Mouse (Mus musculus) regulatory T cell (primary cell): ENCODE data around the gene Ehmt1.
"Not testable (repeated sequence)": the region's sequence is repeated elsewhere in the genome, so short reads cannot be mapped to it uniquely, and the experiment has no call there.

Experiments
- in situ Hi-C: fragments of 300-600 bp; cut with MboI, MseI; formaldehyde crosslinking; loops from one replicate; pipeline ENCODE4 v1.15.1; 2025; ENCODE audit warnings: high pct_unique_total_duplicates

Gene Ehmt1

DNA sequence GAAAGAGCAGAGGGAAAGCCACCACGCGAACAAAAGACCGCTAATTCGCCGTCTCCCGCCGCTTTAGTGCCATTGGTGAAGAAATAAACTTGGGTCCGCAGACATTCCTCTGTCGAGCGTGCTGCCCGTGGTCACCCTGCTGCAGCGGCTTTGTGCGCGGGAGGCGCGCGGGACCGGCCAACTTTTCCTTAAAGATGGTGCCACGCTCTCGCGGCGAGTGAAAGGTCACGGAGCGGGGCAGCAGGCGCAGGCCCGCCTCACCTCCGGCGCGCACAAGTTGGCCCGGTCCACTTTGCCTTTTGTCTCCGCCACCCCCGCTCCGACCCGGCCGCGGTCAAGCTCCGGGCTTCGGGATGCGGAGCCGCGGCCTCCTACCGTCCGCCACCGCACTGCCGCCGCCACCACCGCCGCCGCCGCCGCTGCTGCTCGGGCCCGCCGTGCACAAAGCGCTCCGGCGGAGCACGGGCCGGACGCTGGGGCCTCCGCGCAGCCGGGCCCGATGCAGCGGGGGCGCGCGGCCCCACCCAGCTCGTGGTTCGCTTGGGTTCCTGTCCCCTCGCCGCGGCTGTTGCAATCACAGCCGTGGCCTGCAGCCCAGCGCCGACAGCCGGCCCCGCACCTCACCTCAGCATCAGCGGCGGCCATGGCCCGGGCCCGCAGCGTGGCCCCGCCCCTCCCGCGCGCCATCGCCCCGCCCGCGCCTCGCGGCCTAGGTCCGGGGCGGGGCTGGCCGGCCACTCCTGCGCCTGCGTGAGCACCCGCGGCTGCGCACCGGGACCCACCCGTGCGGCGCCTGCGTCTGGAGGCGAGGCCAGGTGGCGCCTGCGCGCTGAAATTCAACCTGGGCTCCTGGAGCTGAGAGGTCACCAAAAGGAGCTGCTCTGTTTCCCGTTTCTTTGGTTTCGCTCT lies at the start of gene Ehmt1:
Gene Ehmt1 (minus strand): TSS at position 685 of the 909 bp plus-strand sequence.
- in situ Hi-C loops, result loop anchor here (10.0 kb wide), 1 partner anchor 554 kb away; the partner anchor contains the start of gene Psd4

DNA sequence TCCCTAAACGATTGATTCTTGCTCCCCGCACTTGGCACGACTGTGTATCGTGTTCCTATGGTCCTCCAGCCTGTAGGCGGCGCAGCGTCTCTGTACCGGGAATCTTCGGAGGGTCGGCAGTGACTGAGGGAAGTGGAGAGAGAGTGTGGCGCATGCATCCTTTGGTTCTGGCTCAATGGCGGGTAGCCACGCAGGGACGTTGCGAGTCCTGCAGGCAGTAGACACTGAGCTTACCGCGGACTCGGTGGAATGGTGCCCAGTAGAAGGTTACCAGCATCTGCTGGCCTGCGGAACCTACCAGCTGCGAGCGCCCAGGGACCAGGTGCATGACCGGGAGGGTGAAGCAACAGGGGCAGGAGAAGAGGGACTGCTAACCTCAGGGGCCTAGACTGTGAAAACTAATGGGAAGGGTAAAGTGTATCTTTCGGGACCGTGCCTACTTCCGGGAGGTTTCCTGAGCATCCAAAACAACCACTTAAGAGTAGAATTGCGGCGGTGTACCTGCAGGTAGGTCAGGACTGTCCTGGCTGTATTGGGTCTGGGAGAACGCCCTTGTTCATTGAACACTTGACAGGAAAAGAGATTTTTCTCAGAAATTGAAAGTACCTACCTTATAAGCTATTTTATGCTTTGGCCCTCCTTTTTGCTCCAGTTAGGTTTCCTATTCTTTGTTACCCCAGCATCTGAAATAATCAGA lies 43.0 kb upstream of the Ehmt1 start, which contains the start of gene Dph7:
Gene Dph7 (plus strand): TSS at position 97 of the 697 bp plus-strand sequence.
- in situ Hi-C loops, result loop anchor here (25.0 kb wide), 2 partner anchors 1025 to 1950 kb away; partner anchors contain the start of genes Camsap1, Med22, Rpl7a and Surf1

DNA sequence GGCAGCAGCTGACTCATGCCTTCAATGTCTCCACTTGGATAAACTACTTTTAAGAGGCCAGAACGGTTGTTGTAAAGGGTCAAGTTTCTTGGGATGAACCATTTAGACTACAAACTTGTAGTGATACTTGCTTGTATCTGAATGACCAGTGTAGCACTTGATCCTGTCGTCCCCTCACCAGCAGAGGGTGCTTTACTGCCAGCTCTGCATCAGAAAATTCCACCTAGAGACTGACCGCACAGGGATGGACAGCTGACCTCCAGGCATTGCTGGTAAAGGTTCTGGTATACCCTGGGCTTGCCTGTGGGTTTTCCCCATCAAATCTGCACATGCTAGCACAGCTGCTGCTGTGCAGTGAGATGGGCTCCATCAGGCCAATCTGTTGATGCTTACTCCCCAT lies 41.5 kb upstream of the Ehmt1 start:
- in situ Hi-C loops, result loop anchor here (25.0 kb wide), 2 partner anchors 1026 to 1951 kb away; partner anchors contain the start of genes Camsap1, Med22, Rpl7a and Surf1

DNA sequence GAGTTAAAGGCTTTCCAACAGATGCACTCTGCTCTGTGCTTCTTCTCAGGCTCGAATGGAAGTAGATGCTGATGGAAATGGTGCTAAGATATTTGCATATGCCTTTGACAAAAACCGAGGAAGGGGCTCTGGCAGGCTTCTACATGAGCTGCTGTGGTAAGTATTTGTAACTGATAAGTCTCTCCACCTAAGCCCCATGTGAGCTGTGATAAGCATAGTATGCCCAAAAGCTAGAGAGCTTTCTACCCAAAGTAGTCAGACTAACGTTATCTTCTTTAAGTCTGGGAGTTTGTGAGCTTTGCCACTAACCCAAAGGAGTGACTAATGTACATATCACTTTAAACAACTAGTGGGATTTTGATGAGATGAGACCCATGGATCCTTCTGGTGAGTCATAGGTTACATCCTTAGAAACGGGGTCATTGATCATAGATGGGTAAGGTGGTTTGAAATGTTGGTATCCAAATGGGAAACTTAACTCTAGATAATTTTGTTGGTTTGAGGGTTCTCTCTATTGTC lies 33.2 kb upstream of the Ehmt1 start:
- in situ Hi-C loops, result loop anchor here (25.0 kb wide), 2 partner anchors 1035 to 1960 kb away; partner anchors contain the start of genes Camsap1, Med22, Rpl7a and Surf1

DNA sequence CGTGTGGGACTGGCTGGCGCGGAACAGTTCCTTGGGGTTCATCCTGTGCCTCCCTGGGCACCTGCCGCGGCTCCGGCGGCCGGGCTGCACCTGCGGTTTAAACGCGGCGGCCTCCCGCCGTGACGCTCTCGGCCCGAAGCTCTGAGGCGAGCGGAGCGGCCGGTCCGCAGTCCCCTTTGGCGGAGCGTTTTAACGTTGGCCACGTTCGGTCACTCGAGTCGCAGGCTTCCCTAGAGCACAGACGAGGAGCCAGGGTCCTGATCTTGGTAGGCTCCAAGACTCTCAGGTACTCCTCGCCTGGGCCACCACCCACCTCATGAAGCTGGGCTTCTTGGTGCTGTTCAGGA lies 30.7 kb upstream of the Ehmt1 start:
- in situ Hi-C loops, result loop anchor here (25.0 kb wide), 2 partner anchors 1037 to 1962 kb away; partner anchors contain the start of genes Camsap1, Med22, Rpl7a and Surf1

DNA sequence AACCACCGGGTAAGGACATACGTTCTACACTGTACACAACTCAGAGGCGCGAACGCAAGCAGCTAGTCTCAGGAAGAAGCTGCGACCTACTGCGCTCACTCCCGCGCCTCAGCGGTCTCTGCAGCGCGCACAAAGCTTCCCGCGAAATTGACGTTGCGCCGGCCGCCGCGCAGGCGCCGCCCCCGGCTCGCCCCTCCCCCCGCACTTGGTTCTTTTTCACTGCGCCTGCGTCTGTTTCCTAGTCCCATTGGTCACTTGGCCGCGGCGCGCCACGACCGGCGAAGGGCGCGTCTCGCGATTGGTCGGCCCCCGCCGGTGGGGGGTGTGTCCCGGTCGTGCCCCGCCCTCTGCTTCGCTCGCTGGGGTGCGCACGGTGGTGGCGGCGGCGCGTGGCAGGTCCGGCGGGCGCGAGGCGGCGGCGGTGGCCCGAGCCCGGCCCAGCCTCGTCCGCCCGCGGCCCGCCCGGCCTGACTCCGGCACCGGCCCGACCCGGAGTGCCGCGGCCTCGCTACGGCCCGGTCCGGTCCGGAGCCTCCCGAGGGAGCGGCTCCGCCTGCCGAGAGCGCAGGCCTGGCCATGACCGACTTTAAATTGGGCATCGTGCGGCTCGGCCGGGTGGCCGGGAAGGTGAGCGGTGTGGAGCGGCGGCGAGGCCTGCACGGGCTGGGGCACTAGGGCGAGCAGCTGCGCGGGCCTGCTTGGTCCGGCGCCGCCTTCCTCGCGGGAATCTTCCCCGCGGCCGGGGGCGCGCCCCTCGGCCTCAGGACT lies 30.2 kb upstream of the Ehmt1 start, which contains the start of gene Zmynd19:
Gene Zmynd19 (plus strand): TSS at position 372 of the 768 bp plus-strand sequence.
- in situ Hi-C loops, result loop anchor here (25.0 kb wide), 2 partner anchors 1038 to 1963 kb away; partner anchors contain the start of genes Camsap1, Med22, Rpl7a and Surf1

DNA sequence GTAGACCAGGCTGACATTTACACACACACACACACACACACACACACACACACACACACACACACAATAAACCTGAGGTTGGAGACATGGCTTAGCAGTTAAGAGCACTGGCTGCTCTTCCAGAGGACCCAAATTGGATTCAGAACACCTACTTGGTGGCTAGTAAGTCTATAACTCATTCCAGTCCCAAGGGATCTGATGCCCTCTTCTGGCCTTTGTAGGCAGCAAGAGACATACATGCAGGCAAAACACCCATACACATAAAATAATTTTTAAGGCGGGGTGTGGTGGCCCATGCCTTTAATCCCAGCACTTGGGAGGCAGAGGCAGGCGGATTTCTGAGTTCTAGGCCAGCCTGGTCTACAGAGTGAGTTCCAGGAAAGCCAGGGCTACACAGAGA lies 24.9 kb upstream of the Ehmt1 start:
- in situ Hi-C loops, result not testable (repeated sequence)

DNA sequence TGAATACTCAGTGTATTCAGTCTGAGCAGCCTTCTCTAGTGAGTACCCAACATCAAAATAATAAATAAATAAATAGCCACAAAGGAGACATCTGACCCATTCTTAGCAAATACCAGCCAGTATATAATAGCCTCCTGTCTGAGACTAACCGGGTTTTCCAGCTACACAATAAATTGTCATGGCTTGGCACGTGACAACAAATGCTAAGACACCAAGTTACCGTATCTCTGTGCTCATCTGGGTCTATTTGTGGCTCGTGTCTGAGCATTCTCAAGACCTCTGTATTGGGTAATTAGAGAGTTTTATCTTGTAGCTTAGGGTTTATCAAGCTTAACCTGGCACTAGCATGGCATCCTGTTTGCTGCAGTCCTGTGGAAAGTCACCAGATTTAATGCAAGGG lies 22.7 kb upstream of the Ehmt1 start:
- in situ Hi-C loops, result no loop called here

DNA sequence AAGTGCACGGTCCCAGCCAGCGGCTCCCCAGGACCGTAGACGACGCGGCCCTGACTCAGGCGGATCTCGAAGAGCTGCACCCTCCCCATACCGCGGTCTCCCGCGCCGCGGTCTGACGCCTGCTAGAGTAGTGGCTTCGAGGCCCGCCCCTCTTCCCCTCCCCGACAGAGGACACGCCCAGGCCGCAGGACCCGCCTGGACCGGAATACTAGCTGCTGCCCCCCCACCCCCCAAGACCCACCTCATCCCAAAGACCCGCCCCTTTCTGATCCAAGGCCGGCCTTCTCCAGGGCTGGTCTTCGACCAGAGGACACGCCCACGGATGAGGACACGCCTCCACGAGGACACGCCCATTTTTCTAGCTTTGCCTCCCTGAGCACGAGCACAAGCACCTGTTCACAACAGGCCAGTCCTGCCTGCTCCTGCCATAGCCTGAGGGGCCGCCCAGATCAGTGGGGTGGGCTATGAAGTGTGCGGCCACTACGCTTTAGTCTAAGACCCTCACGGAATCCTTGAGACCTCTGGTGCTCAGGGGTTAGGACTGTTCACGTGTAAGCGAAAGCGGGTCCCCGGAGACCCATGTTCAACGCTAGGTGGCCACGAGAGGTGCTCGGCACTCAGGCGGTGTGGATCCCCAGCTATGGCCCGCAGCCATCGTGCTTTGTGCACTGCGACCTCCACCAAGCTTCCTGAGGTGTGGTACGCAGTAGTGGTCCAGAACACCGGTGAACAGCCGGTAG lies 15.8 kb upstream of the Ehmt1 start, which contains the start of gene Arrdc1:
Gene Arrdc1 (minus strand): TSS at position 196 of the 740 bp plus-strand sequence.
- in situ Hi-C loops, result no loop called here

DNA sequence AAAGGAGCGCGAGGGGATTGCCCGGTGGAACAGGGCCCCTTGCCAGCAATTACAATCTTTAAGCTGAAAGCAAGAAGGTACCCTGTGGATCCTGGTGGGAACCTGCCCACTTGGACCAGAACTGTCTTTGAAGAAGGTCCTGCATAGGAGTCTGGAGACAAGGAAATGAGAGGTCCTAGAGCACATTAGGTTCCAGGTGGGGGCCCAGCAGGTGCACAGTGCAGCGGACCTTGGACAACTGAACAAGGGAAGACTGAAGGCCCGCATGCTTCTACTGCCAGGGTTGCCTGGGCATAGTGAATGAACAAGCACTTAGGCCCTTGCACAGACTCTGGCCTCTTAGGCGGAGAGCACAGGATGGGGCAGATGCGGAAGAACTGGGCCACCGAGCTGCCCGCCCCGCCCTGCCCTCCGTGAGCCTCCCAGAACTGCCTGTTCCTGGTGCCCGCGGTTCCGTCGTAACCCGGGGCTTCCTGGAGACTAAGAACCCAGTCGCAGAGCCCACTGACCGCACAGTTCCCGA lies 15.1 kb upstream of the Ehmt1 start:
- in situ Hi-C loops, result no loop called here

DNA sequence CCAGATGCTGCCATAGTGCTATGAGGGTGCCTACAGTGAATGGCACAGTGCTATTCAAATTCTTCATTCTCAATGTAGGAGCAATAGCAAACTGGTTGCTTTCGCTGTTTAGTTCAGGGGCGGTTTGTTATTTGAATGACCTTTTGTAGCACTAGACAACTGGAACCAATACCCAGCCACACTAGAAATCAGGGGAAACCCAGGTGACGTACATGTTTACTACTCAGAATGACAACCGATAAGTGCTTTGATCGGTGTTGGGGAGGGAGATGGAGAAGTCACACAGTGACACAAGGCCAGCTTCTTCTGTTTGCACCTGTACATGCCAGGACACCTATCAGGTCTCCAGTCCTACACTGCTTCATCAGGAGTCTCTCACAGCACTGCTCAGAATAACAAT lies 10.2 kb upstream of the Ehmt1 start:
- in situ Hi-C loops, result no loop called here

DNA sequence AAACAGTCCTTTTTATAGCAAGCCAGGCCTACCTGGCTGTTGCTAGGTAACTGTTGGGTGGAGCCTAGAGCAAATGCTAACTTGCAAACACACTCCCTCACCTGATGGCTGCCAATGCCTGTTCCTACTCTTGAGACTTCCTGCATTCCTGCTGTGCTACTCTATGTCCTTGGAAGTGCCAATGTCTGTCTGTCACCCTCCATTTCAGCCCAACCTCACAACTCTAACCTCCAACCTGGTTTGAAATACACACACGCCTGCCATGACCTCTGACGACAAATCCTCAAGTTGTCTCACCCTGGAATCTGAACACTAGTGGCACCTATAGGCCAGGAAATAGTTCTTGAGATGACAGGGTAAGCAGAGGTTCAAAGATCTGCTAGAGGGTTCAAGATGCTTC lies 9.7 kb upstream of the Ehmt1 start:
- in situ Hi-C loops, result no loop called here

DNA sequence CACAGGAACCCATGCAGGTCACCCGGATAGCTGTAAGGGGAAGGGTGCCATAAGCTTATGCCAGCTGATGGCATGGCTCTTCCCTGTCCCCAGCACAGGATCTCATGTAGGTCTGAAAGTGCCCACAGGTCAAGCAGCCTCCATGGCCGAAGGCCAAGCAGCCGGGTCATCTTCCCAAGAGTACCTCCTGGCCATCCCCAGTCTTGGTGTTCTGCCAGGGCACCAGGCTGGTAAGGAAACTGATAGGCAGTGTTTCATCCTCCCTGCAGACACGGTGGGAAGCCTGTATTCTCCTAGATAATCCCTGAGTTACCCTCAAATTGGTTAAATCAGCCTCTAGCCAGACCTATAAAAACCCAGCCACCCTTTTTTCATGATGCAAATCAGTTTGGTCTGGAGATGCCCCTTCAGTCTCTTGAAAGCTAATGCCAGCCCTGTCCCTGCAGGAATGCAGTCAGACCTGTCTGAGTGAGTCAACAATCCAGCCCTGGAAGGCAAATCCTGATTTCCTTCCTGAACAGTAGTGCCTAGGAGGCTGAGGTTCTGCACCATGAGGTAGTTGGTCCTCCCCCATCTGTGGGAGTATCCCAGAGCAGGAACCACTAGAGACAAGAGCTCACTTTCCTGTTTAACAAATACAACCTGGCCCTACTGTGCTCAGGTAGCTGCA lies 8.5 kb upstream of the Ehmt1 start:
- in situ Hi-C loops, result no loop called here

DNA sequence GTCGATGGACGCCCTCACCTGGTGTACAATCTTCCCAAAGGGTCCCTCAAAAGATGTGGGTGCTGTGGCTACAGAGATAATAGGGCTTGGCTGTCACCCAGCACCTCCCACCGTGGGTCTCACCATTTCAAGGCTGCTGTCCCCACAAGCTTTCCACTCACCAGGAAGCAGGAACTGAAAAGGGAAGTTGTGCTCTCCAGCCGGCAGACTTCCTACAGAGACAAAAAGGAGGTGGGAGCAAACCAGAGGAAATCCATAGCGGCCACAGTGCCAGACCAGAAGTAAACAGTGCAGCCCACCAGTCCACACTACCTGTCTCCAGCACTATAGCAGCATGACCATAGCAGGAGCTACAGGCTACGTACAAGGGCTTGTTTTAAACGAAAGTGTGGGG lies 7.5 kb upstream of the Ehmt1 start:
- in situ Hi-C loops, result no loop called here

DNA sequence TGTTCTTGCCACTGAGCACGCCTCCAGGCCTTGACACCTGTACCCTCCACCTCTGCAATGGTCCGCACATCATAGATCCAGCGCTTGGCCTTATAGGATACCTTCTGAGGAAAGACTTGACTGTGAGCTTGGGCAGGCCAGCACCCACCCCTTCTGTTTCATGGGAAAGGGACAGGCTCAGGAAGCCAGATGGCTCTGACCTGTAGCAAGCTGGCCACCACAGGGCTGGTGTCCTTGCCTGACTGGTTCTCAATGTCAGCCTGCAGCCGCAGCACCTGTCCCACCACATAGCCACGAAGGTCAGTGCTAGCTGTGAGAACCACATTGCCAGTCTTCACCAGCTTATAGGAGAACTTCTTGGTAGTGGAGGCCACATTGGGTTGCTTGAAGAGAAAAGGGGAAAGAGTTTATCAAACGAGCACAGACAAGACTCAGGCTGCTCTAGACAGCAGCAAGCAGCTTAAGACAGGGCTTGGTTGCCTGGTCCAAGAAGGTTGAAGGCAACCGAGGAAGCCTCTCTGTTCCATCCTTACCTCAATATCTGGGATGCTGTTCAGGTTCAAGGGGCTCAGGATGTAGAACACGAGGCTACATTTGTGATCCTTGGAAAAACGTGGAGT lies 7.0 kb upstream of the Ehmt1 start:
- in situ Hi-C loops, result no loop called here

DNA sequence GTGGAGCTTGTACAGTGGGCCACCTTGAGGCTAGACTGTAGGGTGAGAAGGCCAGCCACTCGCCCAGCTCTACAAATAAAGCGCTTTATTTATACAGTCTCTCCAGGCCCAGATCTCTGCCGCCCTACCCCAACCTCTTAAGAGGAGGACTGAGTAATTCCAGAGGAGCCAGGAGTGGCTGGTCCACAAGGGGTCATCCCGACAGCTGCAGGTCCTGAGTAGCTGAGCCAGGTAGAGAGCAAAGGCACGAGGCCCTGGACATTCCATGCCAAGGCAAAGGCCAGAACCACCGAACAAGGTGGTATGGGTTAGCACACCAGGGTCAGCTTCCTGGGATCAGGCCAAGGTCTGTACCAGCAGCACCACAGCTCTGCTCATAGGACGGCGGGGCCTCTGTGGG lies 5.9 kb upstream of the Ehmt1 start:
- in situ Hi-C loops, result no loop called here

DNA sequence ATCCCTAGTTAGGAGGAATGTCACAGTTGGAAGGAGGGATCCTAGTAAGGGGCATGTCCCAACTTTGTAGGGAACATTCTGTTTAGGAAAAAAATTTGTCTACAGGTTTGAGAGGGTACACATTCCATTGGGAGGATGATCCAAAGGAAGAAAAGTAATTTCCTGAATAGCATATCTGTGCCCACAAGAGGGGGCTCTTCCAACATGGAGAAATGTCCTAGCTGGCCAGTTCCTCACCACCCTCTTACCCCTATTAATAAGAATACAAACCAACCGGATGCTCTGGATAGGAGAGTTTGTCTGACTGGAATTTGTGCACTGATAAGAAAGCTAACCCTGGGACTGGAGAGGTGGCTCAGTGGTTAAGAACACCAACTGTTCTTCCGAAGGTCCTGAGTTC lies 4.1 kb upstream of the Ehmt1 start:
- in situ Hi-C loops, result no loop called here

DNA sequence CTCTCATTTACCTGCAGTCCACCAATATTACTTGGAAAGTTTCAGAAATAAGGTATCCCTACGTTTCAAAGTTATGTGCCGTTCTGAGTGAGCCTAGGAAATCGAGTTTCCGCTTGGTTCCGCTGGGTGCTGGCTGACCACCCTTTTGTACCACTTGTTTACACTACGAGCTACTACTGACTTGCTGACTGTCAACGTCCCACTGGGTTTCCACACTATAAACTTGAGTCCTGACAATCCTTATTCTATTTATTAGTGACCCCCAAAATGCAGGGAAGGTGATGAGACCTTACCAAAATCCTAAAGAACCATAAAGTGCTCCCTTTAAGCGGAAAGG lies 393 bp upstream of the Ehmt1 start:
- in situ Hi-C loops, result loop anchor here (10.0 kb wide), 1 partner anchor 555 kb away; the partner anchor contains the start of gene Psd4

DNA sequence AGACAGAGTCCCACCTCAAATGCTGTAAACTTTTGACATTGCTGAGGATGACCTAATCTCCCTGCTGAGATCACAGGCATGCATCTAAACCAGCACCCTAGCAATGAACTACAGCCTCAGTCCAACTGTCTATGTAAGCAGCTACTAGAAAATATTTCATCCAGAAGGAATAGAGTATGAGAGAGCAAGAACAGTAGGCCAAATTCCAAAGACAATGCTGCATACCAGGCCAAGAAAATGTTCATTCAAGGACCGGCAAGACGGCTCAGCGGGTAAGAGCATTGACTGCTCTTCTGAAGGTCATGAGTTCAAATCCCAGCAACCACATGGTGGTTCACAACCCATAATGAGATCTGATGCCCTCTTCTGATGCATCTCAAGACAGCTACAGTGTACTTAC lies 4.7 kb downstream of the Ehmt1 start:
- in situ Hi-C loops, result loop anchor here (10.0 kb wide), 1 partner anchor 550 kb away; the partner anchor contains the start of gene Psd4
